Mouse (Mus musculus) spleen, adult 12 weeks (tissue): ENCODE results near the gene Zfp973.
"Not testable (repeated sequence)": the region's sequence is repeated elsewhere in the genome, so short reads cannot be mapped to it uniquely, and the experiment has no call there.

Experiments used
- DNase-seq: peaks from one replicate; pipeline ENCODE4 v3.0.0; 2022; ENCODE audit warnings: low spot score

Gene Zfp973

GRCm38 (mm10) chr2:176670222-176670621 lies at the start of gene Zfp973:
TSS of gene Zfp973 (plus strand) at chr2:176670522.
- DNase-seq: not testable (repeated sequence)

DNA sequence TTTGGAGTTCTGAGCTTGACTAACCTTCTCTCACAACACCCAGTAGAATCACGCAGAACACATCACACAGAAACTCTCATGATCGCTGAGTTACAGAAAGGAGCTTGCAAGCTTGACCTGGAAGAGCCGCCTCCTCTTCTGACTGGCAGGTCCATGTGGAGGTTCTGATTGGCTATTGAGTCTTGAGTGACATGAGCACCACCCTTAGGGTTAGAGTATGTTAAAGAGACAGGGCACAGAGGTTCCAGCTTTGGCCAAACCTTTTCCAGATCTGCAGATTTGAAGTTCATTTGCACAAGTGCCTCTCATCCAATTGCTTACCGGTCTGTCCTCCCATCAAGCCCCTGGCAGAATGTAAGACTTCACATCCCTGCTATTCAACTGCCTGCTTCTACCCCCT lies 34.1 kb upstream of the Zfp973 start, which contains the start of gene Gm14308:
TSS of gene Gm14308 (minus strand) at position 101 of the 400 bp plus-strand sequence.
- not testable (repeated sequence) for DNase-seq

- DNase-seq: not testable (repeated sequence)
These were observed 37.7 kb downstream of the Zfp973 start, which contains the start of gene Gm14305 for GRCm38 (mm10) chr2:176708051-176708450. TSS of gene Gm14305 (plus strand) at chr2:176708328.
